Mouse (Mus musculus): Measurements from ENCODE around the gene Tfap4. TPM values are rescaled to one million over a fixed set of nuclear protein-coding genes. Genes with fewer than 3 reads are reported as not detected.

Gene Tfap4
- polyA plus RNA-seq, 1 experiment from 2014 or later: 18.9 TPM

DNA sequence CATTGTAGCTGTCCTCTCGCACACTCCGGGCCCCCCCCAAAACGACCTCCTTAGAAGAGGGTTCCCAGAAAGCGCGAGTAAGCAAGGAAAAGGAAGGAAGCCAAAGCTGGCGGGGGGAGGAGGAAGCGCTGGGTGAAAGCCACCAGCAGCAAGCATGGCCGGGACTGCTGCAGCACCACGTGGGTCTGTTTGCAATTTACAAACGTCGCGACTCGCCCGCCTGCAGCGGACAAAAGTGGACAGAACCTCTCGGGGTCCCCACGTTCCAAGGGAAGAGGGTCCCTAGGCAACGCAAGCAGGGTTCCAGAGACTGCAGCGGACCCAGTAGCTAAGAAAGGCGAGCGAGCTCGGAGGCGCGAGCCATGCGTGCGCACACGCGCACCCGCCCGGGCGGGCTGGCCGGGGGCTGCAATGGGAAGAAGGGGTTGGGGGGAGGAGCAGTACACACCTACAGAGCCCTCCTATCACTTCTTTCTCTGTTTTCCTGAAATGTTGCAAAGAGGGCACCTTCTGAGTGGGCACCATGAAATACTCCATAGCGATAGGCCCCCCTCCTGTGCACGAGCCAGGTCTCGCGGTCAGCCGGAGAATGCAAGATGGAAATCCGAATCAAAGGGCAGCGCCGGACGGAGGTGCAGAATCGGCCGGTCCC, 548 bp downstream of the Tfap4 start:
- WGBS: under 1% methylated on average over 43 of the region's 43 CpGs
- H3K9ac ChIP-seq (ENCODE audit: low read length): peak overlapping the region; percentile 86

DNA sequence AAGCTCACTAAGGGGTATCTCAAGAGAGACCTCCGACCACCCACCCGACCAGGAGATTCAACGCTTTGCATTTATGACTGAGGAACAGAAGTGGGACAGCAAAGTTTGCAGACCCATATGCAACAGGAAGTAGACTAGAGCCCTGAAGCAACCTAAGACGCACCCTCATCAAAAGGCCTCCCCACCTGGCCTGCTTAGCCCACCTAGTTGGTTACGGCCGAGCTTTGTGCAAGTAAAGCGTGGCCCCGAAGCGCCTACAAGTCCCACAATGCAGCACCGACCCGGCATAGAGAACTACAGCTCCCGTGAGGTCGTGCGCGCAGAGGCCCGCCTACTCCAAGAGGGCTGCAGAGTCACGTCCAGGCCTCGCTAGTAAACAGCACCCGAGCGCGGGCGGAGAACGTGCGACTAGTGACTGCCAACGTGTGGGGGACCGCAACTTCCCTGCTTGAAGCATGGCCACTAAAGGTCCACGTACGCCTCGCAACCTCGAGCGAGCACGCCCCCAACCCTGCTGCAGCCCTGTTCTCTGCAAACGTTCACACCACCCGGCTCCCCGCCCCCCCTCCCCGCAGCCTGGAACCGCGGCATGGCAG, 1.2 kb downstream of the Tfap4 start:
- Histone ChIP-seq H3K4me1 (ENCODE audit: control insufficient read depth, insufficient read depth, low read length) (peaks cover 11% of the 10 kb centered on the region), H3K27ac (ENCODE audit: low read depth, low read length) (peak overlapping the region; percentile 87), H3K27me3 (ENCODE audit: control insufficient read depth, insufficient read depth, low read length) (no peaks in the 10 kb centered on the region), H3K9me3 (ENCODE audit: control insufficient read depth, low read length) (no peaks in the 10 kb centered on the region), H3K4me2 (peak overlapping the region; percentile 87), H3K36me3 (ENCODE audit: control insufficient read depth, insufficient read depth, low read length) (0 out of 2 replicates have a peak, but pooled peaks cover 2% of the 10 kb centered on the region), H3K4me3 (ENCODE audit: low read depth, low read length) (peak overlapping the region; percentile 75), H3K9ac (ENCODE audit: low read length) (peak overlapping the region; percentile 86)
- WGBS: under 1% methylated on average over 37 of the region's 38 CpGs
- peak; percentile 93 for ATAC-seq (ENCODE audit: low FRiP score)
- DNase-seq (ENCODE audit: low spot score, missing footprints): peak; percentile 97

More for the DNA sequence above, 548 bp downstream of the Tfap4 start:
- peak overlapping the region; percentile 75 for H3K4me3 ChIP-seq (ENCODE audit: low read depth, low read length)
- peak overlapping the region; percentile 87 for H3K4me2 ChIP-seq
- no peaks in the 10 kb centered on the region for H3K9me3 ChIP-seq (ENCODE audit: control insufficient read depth, low read length)
- 0 out of 2 replicates have a peak, but pooled peaks cover 2% of the 10 kb centered on the region for H3K36me3 ChIP-seq (ENCODE audit: control insufficient read depth, insufficient read depth, low read length)
- peak; percentile 98 for DNase-seq (ENCODE audit: low spot score, missing footprints)
- H3K27me3 ChIP-seq (ENCODE audit: control insufficient read depth, insufficient read depth, low read length): no peaks in the 10 kb centered on the region
- H3K4me1 ChIP-seq (ENCODE audit: control insufficient read depth, insufficient read depth, low read length): peaks cover 11% of the 10 kb centered on the region
- peak; percentile 60 for ATAC-seq (ENCODE audit: low FRiP score)
- H3K27ac ChIP-seq (ENCODE audit: low read depth, low read length): peak overlapping the region; percentile 87

DNA sequence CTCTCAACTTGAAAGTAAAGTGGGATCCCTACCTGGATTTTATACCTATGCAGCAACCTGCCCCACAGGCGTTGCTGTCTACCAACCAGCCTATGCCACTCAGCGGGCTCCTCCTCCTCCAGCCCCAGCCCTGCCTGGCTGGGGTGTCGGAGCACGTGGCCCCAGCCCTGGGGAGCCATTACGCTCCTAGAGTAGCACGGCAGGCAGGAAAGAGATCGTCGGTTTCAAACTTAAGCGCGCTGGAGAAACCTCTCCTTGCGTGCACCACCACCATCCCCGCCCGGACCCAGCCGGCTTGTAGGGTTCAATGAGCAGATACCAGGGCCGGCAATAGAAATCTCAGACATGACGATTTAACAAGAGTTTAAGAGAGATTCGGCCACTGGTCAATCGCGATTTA, 1.7 kb downstream of the Tfap4 start:
- Histone ChIP-seq H3K27me3 (ENCODE audit: control insufficient read depth, insufficient read depth, low read length) (no peaks in the 10 kb centered on the region), H3K9me3 (ENCODE audit: control insufficient read depth, low read length) (no peaks in the 10 kb centered on the region), H3K4me2 (peak overlapping the region; percentile 87), H3K9ac (ENCODE audit: low read length) (peak overlapping the region; percentile 86), H3K36me3 (ENCODE audit: control insufficient read depth, insufficient read depth, low read length) (0 out of 2 replicates have a peak, but pooled peaks cover 2% of the 10 kb centered on the region), H3K27ac (ENCODE audit: low read depth, low read length) (peak overlapping the region; percentile 87), H3K4me1 (ENCODE audit: control insufficient read depth, insufficient read depth, low read length) (peaks cover 11% of the 10 kb centered on the region), H3K4me3 (ENCODE audit: low read depth, low read length) (peak overlapping the region; percentile 75)
- DNase-seq (ENCODE audit: low spot score, missing footprints): no peak
- under 1% methylated on average over 19 of the region's 19 CpGs for WGBS
- ATAC-seq (ENCODE audit: low FRiP score): peak; percentile 29

DNA sequence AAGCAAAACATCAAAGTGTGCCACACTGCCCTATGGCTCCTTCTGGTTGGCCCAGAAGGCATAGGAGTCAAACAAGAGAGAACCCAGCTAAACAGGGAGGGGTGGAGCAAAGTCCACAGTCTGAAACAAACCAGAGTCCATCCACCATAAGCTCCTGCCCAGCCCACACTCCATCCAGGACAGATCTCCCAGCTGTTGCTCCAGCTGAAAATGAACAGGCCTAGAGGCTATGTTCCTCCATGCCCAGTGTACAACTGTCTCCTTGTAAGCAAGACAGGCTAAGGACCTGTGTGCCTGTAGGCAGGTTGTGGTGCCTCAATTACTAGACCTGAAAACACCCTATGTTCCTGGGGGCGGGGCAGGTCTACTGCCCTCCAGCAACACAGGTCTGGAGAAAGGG, 2.6 kb downstream of the Tfap4 start:
- H3K4me1 ChIP-seq (ENCODE audit: control insufficient read depth, insufficient read depth, low read length): peaks cover 14% of the 10 kb centered on the region
- no peak for ATAC-seq (ENCODE audit: low FRiP score)
- H3K9ac ChIP-seq (ENCODE audit: low read length): peak overlapping the region; percentile 86
- DNase-seq (ENCODE audit: low spot score, missing footprints): peak; percentile 81
- H3K36me3 ChIP-seq (ENCODE audit: control insufficient read depth, insufficient read depth, low read length): 0 out of 2 replicates have a peak, but pooled peaks cover 2% of the 10 kb centered on the region
- H3K9me3 ChIP-seq (ENCODE audit: control insufficient read depth, low read length): no peaks in the 10 kb centered on the region
- H3K4me2 ChIP-seq: peak overlapping the region; percentile 87; the same call in 1 of the 2 replicates
- H3K27ac ChIP-seq (ENCODE audit: low read depth, low read length): no peak overlapping the region
- H3K27me3 ChIP-seq (ENCODE audit: control insufficient read depth, insufficient read depth, low read length): no peaks in the 10 kb centered on the region
- 88% methylated on average over 1 of the region's 1 CpGs for WGBS
- H3K4me3 ChIP-seq (ENCODE audit: low read depth, low read length): 0 out of 2 replicates have a peak overlapping the region, but pooled peaks have one; percentile 75

DNA sequence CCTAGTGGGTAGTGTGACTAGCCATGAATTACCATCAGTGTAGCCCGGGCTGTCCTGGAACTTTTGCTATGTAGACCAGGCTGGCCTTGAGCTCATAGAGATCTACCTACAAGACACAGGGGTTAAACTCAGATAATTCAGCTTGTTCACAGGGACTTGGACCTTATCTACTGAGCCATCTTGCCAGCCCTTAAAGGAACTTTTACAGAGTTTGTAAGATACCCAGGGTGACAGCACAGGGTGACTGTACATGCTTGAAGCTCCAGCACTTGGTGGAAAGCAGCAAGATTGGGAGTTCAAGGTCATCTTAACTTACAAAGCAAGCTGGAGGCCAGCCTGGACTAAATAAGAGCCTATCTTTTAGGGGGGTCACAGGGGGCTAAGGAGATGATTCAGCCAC, 4.1 kb downstream of the Tfap4 start:
- no peak overlapping the region for H3K4me2 ChIP-seq
- H3K4me3 ChIP-seq (ENCODE audit: low read depth, low read length): no peak overlapping the region
- H3K4me1 ChIP-seq (ENCODE audit: control insufficient read depth, insufficient read depth, low read length): peaks cover 14% of the 10 kb centered on the region
- H3K9ac ChIP-seq (ENCODE audit: low read length): no peak overlapping the region
- 88% methylated on average over 1 of the region's 1 CpGs for WGBS
- no peaks in the 10 kb centered on the region for H3K27me3 ChIP-seq (ENCODE audit: control insufficient read depth, insufficient read depth, low read length)
- peak; percentile 41 for DNase-seq (ENCODE audit: low spot score, missing footprints)
- no peaks in the 10 kb centered on the region for H3K9me3 ChIP-seq (ENCODE audit: control insufficient read depth, low read length)
- H3K36me3 ChIP-seq (ENCODE audit: control insufficient read depth, insufficient read depth, low read length): 0 out of 2 replicates have a peak, but pooled peaks cover 2% of the 10 kb centered on the region
- no peak for ATAC-seq (ENCODE audit: low FRiP score)
- no peak overlapping the region for H3K27ac ChIP-seq (ENCODE audit: low read depth, low read length)

DNA sequence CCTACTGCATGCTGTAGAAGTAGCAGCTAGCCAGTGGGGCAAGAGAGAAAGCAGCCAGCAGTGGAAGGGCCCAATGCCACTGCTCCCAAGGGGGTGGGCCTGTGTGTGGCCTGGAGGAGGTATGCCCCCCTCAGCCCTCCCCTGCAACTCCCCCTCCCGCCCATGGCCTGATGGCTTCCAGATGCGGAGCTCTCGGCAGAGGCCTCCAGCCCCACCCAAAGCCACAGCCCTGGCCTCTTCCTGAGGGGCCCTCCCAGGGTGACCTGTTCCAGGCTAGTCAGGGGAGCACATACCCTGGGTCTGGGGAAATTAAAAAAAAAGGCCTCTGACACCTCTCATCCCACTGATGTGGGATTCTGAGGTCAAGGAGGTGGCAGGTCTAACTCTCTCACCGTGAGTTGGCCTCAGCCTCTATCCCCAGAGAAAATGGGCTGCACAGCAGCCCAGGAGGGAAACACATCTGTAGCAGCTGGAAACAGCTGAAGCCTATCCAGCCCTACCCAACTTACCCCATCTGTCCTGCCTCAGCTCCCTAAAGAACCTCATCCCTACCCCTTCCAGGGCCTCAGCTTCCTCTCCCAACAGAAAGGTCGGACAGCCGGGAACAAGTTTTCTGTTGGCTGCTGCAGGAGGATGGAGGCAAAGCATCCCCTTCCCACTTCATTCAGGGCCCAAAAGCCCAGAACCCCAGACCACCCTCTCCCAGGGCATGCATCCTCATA, 6.7 kb downstream of the Tfap4 start:
- Histone ChIP-seq H3K9ac (ENCODE audit: low read length) (0 out of 2 replicates have a peak overlapping the region, but pooled peaks have one; percentile 9), H3K4me1 (ENCODE audit: control insufficient read depth, insufficient read depth, low read length) (peaks cover 11% of the 10 kb centered on the region), H3K9me3 (ENCODE audit: control insufficient read depth, low read length) (no peaks in the 10 kb centered on the region), H3K4me2 (no peak overlapping the region), H3K36me3 (ENCODE audit: control insufficient read depth, insufficient read depth, low read length) (peaks cover 4% of the 10 kb centered on the region; the same call in 1 of the 2 replicates), H3K27ac (ENCODE audit: low read depth, low read length) (no peak overlapping the region), H3K27me3 (ENCODE audit: control insufficient read depth, insufficient read depth, low read length) (no peaks in the 10 kb centered on the region), H3K4me3 (ENCODE audit: low read depth, low read length) (no peak overlapping the region)
- ATAC-seq (ENCODE audit: low FRiP score): no peak
- WGBS: 64% methylated on average over 6 of the region's 6 CpGs
- DNase-seq (ENCODE audit: low spot score, missing footprints): peak; percentile 84

DNA sequence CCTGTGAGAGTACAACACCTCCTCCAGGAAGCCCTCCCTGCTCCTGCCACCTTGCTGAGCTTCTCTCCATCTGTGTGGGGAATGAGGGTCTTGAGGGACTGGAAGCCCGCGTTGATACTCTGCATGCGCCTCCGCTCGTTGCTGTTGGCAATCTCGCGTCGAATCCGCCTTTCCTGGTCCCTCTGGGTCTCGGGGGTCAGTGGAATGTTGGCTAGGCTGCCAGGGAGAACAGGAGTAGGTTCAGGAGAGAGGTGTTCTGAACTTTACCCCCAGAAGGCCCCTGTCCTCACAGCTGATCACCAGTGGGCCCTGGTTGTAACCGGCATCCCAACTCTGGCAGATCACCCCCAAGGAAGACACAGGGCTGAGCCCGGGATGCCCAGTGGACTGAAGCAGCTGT, 7.8 kb downstream of the Tfap4 start:
- WGBS: 96% methylated on average over 12 of the region's 12 CpGs
- Histone ChIP-seq H3K9me3 (ENCODE audit: control insufficient read depth, low read length) (no peaks in the 10 kb centered on the region), H3K27me3 (ENCODE audit: control insufficient read depth, insufficient read depth, low read length) (no peaks in the 10 kb centered on the region), H3K4me2 (no peak overlapping the region), H3K27ac (ENCODE audit: low read depth, low read length) (no peak overlapping the region), H3K4me1 (ENCODE audit: control insufficient read depth, insufficient read depth, low read length) (peaks cover 4% of the 10 kb centered on the region), H3K4me3 (ENCODE audit: low read depth, low read length) (no peak overlapping the region), H3K9ac (ENCODE audit: low read length) (no peak overlapping the region), H3K36me3 (ENCODE audit: control insufficient read depth, insufficient read depth, low read length) (peaks cover 8% of the 10 kb centered on the region)
- DNase-seq (ENCODE audit: low spot score, missing footprints) (peak; percentile 72), ATAC-seq (ENCODE audit: low FRiP score) (no peak)

DNA sequence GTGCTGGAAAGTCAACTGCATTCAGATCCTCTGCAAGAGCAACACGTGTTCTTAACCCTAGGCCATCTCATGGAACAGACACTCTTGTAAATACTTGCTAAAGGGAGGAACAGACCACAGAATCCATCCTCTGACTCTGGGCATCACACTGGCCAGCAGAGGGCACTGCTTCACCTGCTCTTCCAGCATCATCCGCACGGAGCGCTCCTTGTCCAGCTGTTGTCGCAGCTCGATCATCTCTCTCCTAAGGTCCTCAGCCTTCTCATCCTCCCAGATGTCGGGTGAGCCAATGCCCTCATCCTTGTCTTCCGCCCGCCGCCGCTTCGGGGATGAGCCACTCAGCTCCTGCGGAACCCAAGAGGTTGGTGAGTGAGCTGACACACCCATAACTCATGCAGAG, 8.6 kb downstream of the Tfap4 start:
- ATAC-seq (ENCODE audit: low FRiP score) (peak; percentile 74), DNase-seq (ENCODE audit: low spot score, missing footprints) (peak; percentile 98)
- Histone ChIP-seq H3K9me3 (ENCODE audit: control insufficient read depth, low read length) (no peaks in the 10 kb centered on the region), H3K27ac (ENCODE audit: low read depth, low read length) (no peak overlapping the region), H3K4me2 (no peak overlapping the region), H3K36me3 (ENCODE audit: control insufficient read depth, insufficient read depth, low read length) (peaks cover 8% of the 10 kb centered on the region), H3K4me1 (ENCODE audit: control insufficient read depth, insufficient read depth, low read length) (peaks cover 4% of the 10 kb centered on the region), H3K27me3 (ENCODE audit: control insufficient read depth, insufficient read depth, low read length) (no peaks in the 10 kb centered on the region), H3K4me3 (ENCODE audit: low read depth, low read length) (no peak overlapping the region), H3K9ac (ENCODE audit: low read length) (no peak overlapping the region)
- WGBS: 42% methylated on average over 13 of the region's 13 CpGs
